Mouse (Mus musculus): ENCODE results near the gene Inpp4b. TPM values are rescaled to one million over a fixed set of nuclear protein-coding genes. Genes with fewer than 3 reads are reported as not detected.

Gene Inpp4b
- polyA plus RNA-seq, 1 experiment from 2014 or later: 6.0 TPM

DNA sequence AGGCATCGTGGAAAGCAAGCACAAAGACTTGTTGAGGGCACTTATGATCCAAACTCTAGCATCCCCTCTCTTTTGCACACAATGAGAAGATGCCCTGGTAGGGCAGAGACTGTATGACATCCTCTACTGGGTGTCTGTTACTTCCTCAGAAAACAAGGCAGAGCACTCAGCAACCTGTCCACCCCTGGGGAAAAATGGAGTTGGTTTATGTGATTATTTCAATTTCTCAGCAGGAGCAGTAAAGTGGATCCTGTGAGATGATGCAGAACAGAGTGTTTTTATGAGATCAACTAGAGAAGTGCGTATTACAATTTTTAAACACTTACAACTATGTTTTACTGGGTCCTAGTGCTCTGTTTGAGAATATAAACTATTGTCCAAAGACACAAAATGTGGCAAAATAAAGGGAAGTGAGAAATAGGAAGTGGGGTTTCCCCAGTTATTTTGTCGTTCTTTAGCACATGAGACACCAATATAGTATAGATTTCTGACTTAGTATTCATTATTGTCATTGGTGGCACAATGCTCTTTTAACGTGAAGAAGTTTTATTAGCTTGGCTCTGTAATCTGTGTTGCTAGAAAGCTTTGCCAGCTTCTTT is 32.6 kb downstream of the Inpp4b start:
- WGBS: 57% methylated on average over 4 of the region's 4 CpGs
- H3K9ac ChIP-seq: no peak overlapping the region
- no peak for ATAC-seq
- no peak overlapping the region for H3K4me3 ChIP-seq (replicated peaks)
- no peaks in the 10 kb centered on the region for H3K36me3 ChIP-seq
- H3K9me3 ChIP-seq: no peaks in the 10 kb centered on the region
- no peak overlapping the region for H3K27ac ChIP-seq
- H3K27me3 ChIP-seq (replicated peaks): no peaks in the 10 kb centered on the region
- no peak overlapping the region for H3K4me2 ChIP-seq (replicated peaks)
- H3K4me1 ChIP-seq (replicated peaks): no peaks in the 10 kb centered on the region

DNA sequence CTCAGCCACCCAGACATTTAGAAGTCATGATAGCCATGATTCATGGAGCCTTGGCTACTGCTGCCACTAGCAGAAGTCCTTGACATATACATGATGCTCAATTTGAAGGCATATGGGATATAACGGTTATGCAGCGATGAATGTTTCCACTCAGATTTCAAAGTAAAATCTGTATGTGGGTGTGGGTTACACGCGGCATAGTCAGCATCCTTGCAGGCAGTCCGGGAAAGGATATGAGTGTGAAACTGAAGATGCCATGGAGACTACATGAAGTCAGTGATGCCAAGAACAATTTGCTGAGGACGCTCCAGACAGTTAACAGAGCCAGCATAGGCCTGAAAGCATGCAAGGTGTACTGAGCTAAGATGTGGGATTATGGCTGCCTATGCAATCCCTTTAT is 46.6 kb downstream of the Inpp4b start:
- no peak for ATAC-seq
- Histone ChIP-seq H3K36me3 (no peaks in the 10 kb centered on the region), H3K4me1 (replicated peaks) (no peaks in the 10 kb centered on the region), H3K4me2 (replicated peaks) (no peak overlapping the region), H3K4me3 (replicated peaks) (no peak overlapping the region), H3K9me3 (no peaks in the 10 kb centered on the region), H3K27me3 (replicated peaks) (no peaks in the 10 kb centered on the region), H3K9ac (no peak overlapping the region), H3K27ac (no peak overlapping the region)
- WGBS: 91% methylated on average over 6 of the region's 6 CpGs

DNA sequence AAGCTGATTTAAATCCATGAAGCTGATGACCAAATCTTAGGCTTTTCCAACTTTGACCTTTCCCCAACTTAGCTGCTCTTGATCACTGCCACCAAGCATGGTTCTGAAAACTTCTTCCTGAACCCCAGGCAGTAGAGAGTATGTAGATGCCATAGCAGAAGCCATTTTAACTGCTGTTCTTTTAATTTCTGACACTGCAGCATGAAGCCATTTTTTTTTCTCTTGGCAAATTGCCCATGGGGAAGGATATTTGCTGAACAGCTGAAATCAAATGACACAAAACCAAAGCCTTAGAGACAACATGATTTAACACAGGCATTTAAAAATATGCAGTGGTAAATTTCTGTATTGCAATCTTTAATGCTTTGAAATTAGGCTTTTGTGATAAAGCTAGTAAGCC is 56.7 kb downstream of the Inpp4b start:
- Histone ChIP-seq H3K27ac (no peak overlapping the region), H3K4me1 (replicated peaks) (no peaks in the 10 kb centered on the region), H3K4me2 (replicated peaks) (no peak overlapping the region), H3K4me3 (replicated peaks) (no peak overlapping the region), H3K27me3 (replicated peaks) (no peaks in the 10 kb centered on the region), H3K9ac (no peak overlapping the region), H3K36me3 (no peaks in the 10 kb centered on the region), H3K9me3 (no peaks in the 10 kb centered on the region)
- no peak for ATAC-seq

DNA sequence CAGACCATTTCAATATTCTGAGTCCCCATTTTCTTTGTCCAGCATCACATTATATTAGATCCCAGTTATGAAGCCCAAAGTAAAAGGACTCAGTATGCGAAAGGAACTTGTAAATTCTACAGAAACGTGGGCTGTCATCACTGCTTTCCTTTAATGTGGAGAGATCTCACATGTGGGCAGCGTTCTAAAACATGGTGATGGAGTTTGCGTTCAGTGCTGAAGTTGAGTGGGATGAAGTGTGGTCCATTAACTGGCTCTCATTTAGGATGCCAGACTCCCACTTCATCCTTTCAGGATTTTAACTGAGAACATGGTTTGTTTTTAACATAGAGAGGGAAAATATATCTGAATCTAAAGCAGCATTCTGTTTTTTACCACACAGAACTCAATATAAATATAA is 57.1 kb downstream of the Inpp4b start:
- Histone ChIP-seq H3K27ac (no peak overlapping the region), H3K4me3 (replicated peaks) (no peak overlapping the region), H3K4me2 (replicated peaks) (no peak overlapping the region), H3K4me1 (replicated peaks) (no peaks in the 10 kb centered on the region), H3K9me3 (no peaks in the 10 kb centered on the region), H3K9ac (no peak overlapping the region), H3K27me3 (replicated peaks) (no peaks in the 10 kb centered on the region), H3K36me3 (no peaks in the 10 kb centered on the region)
- 76% methylated on average over 4 of the region's 4 CpGs for WGBS
- no peak for ATAC-seq

DNA sequence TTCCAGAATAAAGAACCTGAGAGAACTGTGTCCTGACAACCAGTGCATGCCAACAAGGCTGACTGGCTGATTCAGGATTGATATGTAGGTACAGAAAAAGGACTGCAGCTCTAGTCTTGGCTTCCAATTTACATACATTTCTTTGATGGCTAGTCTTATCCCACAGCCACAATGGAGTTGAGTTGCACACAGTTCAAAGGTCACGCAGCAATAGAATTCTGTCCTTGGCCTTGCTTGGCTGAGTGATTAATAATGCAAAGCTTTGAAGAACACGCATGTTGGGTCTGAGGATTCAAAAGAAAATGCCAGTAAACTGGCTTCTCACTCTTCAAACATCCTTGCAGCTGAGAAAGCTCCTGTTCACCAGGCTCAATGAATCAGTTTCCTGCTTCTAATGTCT is 70.4 kb downstream of the Inpp4b start:
- H3K9ac ChIP-seq: no peak overlapping the region
- no peak for ATAC-seq
- no peaks in the 10 kb centered on the region for H3K27me3 ChIP-seq (replicated peaks)
- H3K36me3 ChIP-seq: no peaks in the 10 kb centered on the region
- H3K27ac ChIP-seq: no peak overlapping the region
- WGBS: 81% methylated on average over 2 of the region's 2 CpGs
- no peak overlapping the region for H3K4me3 ChIP-seq (replicated peaks)
- no peaks in the 10 kb centered on the region for H3K4me1 ChIP-seq (replicated peaks)
- H3K9me3 ChIP-seq: no peaks in the 10 kb centered on the region
- no peak overlapping the region for H3K4me2 ChIP-seq (replicated peaks)

DNA sequence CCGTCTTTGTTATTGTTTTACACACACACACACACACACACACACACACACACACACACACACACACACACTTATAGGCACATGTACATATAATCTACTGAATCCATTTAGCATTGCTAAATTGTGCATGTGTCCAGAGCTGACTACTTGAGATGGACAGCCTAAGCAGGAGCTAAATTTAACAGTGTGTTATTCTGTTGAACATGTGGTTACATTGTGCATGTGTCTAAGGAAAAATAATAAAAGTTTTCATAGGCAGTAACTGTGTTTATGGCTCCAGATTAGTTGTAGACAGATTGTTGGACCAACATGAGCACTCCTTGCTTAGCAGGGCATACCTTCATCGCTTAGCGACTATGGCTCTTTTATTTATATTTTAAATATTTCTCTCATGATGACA is 101.6 kb downstream of the Inpp4b start:
- no peak overlapping the region for H3K27ac ChIP-seq
- H3K27me3 ChIP-seq (replicated peaks): no peaks in the 10 kb centered on the region
- H3K4me2 ChIP-seq (replicated peaks): no peak overlapping the region
- no peaks in the 10 kb centered on the region for H3K36me3 ChIP-seq
- no peak overlapping the region for H3K9ac ChIP-seq
- H3K9me3 ChIP-seq: no peaks in the 10 kb centered on the region
- H3K4me1 ChIP-seq (replicated peaks): no peaks in the 10 kb centered on the region
- no peak for ATAC-seq
- H3K4me3 ChIP-seq (replicated peaks): no peak overlapping the region
- WGBS: 85% methylated on average over 3 of the region's 3 CpGs

DNA sequence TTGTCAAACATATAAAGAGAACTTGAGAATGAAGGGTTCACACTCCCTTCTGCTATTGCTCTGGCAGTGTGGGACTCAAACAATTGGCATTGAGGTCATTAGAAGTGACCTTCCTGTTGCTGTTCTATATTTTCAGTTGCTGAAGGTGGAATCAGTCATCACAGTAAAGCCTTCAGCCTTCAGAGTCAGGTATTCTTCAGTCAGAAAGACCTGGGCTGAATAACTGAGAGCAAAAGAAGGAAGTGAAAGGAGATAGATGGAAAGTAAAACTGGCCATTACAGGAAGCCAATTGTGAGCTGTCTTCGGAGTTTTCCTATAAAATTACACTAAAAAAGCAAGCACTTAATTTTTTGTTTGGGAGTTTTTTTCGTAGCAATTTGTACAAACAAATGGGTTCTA is 107.4 kb downstream of the Inpp4b start:
- WGBS: 83% methylated on average over 2 of the region's 2 CpGs
- no peaks in the 10 kb centered on the region for H3K4me1 ChIP-seq (replicated peaks)

DNA sequence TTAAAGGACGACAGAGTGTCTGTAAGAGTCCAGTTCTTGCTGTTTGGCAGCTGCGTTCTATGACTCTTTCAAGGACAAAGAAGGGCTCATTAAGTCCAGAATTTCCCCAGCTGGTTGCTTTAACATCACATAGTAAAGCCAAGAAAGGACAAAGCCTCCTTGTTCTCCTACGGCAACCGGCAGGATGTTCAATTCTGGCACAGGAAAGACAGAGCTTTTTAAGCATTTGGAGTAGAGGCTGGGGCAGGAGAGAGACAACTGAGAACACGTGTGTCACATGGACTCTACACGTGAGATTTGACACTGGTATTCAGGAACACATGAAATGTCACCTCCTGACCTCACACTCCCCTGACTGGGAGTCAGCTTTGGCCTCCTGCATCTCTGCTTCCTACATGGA is 109.7 kb downstream of the Inpp4b start:
- no peak overlapping the region for H3K27ac ChIP-seq
- H3K9ac ChIP-seq: no peak overlapping the region
- H3K9me3 ChIP-seq: no peaks in the 10 kb centered on the region
- H3K27me3 ChIP-seq (replicated peaks): no peaks in the 10 kb centered on the region
- H3K4me3 ChIP-seq (replicated peaks): no peak overlapping the region
- 61% methylated on average over 6 of the region's 6 CpGs for WGBS
- ATAC-seq: no peak
- H3K36me3 ChIP-seq: no peaks in the 10 kb centered on the region
- H3K4me1 ChIP-seq (replicated peaks): no peaks in the 10 kb centered on the region
- no peak overlapping the region for H3K4me2 ChIP-seq (replicated peaks)

More for the DNA sequence above, 107.4 kb downstream of the Inpp4b start:
- Histone ChIP-seq H3K27me3 (replicated peaks) (no peaks in the 10 kb centered on the region), H3K27ac (no peak overlapping the region), H3K9me3 (no peaks in the 10 kb centered on the region), H3K9ac (no peak overlapping the region), H3K4me3 (replicated peaks) (no peak overlapping the region), H3K36me3 (no peaks in the 10 kb centered on the region), H3K4me2 (replicated peaks) (no peak overlapping the region)
- ATAC-seq: no peak

DNA sequence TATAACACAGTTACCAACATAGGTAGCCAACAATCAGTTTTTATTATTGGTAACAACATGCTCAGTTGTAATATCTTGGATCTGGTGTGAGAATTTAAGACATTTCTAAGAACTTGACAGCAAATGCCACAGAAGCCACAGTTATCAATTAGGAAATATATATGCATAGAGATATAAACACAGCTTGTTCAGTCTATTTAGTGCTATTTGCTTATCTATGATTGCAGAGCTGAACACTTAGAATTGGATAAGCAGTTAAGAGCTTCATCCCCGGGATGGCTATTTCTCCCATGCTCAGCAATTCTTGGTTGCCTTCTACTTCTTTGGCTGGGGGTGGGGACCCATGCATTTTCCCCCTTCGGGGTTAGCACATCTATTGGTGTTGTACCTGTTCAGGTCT is 112.5 kb downstream of the Inpp4b start:
- no peak overlapping the region for H3K4me3 ChIP-seq (replicated peaks)
- H3K27ac ChIP-seq: no peak overlapping the region
- no peak overlapping the region for H3K9ac ChIP-seq
- ATAC-seq: no peak
- no peaks in the 10 kb centered on the region for H3K27me3 ChIP-seq (replicated peaks)
- whole genome bisulfite sequencing: 62% methylated on average over 2 of the region's 2 CpGs
- H3K36me3 ChIP-seq: no peaks in the 10 kb centered on the region
- H3K4me2 ChIP-seq (replicated peaks): no peak overlapping the region
- H3K4me1 ChIP-seq (replicated peaks): no peaks in the 10 kb centered on the region
- H3K9me3 ChIP-seq: no peaks in the 10 kb centered on the region

DNA sequence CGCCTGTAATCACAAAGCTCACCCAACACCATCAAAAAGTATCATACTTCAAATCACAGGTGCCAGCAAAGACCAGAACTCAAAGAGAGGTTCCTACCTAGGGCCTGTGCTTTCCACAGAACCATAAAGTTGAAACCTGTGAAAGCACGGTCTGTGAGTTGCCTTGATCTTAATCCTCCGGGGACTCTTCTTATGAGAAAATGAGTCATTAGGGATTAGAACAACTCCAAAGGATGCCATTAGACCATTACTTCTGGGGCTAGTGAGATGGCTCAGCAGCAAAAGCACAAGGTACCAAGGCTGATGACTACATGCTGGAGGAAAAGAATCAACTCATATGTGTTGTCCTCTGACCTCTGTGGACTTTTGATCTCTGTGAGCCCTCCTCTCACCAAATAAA is 121.4 kb downstream of the Inpp4b start:
- Histone ChIP-seq H3K4me3 (replicated peaks) (no peak overlapping the region), H3K4me1 (replicated peaks) (no peaks in the 10 kb centered on the region), H3K4me2 (replicated peaks) (no peak overlapping the region), H3K9me3 (no peaks in the 10 kb centered on the region), H3K27ac (no peak overlapping the region), H3K9ac (no peak overlapping the region), H3K36me3 (no peaks in the 10 kb centered on the region), H3K27me3 (replicated peaks) (no peaks in the 10 kb centered on the region)
- WGBS: 80% methylated on average over 3 of the region's 3 CpGs
- no peak for ATAC-seq

DNA sequence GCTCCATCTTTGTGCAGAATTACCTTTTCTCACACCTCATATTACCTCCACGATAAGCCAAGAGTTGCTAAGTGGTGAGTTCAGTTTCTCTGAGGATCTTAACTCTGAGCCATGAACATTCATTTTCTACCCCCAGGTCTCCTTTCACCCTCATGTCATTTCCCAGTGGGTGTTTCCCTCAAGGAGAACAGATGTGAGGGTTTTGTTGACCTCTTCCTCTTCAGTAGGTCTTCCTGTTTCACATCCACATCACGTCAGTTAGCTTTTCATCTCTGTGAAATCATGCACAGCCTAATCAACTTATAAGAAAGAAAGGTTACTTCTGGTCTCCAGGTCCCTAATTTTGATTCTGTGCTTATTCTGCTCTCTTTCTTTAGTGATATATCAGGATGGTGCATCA is 124.4 kb downstream of the Inpp4b start:
- no peaks in the 10 kb centered on the region for H3K4me1 ChIP-seq (replicated peaks)
- H3K4me3 ChIP-seq (replicated peaks): no peak overlapping the region
- no peak for ATAC-seq
- H3K9ac ChIP-seq: no peak overlapping the region
- 80% methylated on average over 2 of the region's 2 CpGs for WGBS
- H3K4me2 ChIP-seq (replicated peaks): no peak overlapping the region
- no peaks in the 10 kb centered on the region for H3K36me3 ChIP-seq
- no peak overlapping the region for H3K27ac ChIP-seq
- H3K9me3 ChIP-seq: no peaks in the 10 kb centered on the region
- H3K27me3 ChIP-seq (replicated peaks): no peaks in the 10 kb centered on the region

DNA sequence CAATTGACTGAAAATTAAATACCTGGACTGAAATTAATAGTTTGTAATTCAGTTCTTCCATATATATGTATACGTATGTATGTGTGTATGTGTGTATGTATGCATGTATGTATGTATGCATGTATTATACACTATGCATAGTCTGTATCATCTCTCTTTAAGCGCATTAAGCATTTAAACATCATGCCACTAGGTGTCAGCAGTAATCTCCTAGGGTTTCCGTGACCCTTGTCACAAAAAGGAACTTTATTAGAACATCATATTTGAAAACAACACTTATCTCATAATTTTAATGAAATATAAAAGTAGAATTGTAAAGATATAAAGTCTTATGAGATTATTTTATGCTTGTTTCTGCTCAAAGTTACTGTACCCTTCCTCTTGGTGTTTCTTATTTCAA is 136.3 kb downstream of the Inpp4b start:
- H3K36me3 ChIP-seq: no peaks in the 10 kb centered on the region
- no peak overlapping the region for H3K9ac ChIP-seq
- H3K27ac ChIP-seq: no peak overlapping the region
- H3K4me3 ChIP-seq (replicated peaks): no peak overlapping the region
- H3K27me3 ChIP-seq (replicated peaks): no peaks in the 10 kb centered on the region
- H3K4me1 ChIP-seq (replicated peaks): no peaks in the 10 kb centered on the region
- H3K9me3 ChIP-seq: no peaks in the 10 kb centered on the region
- 35% methylated on average over 3 of the region's 3 CpGs for WGBS
- no peak overlapping the region for H3K4me2 ChIP-seq (replicated peaks)
- ATAC-seq: no peak

DNA sequence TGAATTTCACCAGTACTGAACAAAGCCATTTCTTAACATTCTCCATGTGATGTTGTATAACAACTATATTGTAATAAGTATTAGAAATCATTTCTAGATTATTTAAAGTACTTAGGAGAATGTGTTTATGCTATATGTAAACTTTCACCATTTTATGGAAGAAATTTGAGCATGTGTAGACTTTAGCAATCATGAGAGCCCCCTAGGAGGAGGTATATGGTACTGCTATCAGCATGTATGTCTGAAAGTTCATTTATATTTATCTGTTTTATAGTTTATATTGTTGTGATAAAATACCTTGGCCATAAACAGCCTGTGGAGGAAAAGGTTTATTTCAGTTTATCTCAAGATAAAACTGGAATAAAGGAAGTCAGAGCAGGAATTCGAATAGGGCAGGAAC is 141.5 kb downstream of the Inpp4b start:
- Histone ChIP-seq H3K4me1 (replicated peaks) (no peaks in the 10 kb centered on the region), H3K36me3 (no peaks in the 10 kb centered on the region), H3K27me3 (replicated peaks) (no peaks in the 10 kb centered on the region), H3K4me2 (replicated peaks) (no peak overlapping the region), H3K9me3 (no peaks in the 10 kb centered on the region), H3K9ac (no peak overlapping the region), H3K27ac (no peak overlapping the region), H3K4me3 (replicated peaks) (no peak overlapping the region)
- 77% methylated on average over 1 of the region's 1 CpGs for WGBS
- ATAC-seq: no peak

All from intestine, embryonic 15.5 days (tissue).